Mouse (Mus musculus): ENCODE measurements around the gene Mmp1b.

- TF ChIP-seq CTCF (IDR thresholded peaks at IDR 0.05; ENCODE audit: control insufficient read depth, insufficient read depth, insufficient read length) (no peak), MYOD1 (IDR thresholded peaks at IDR 0.05; ENCODE audit: control insufficient read depth, insufficient read length, low read depth) (no peak), MAX (IDR thresholded peaks at IDR 0.05) (no peak), CEBPB (IDR thresholded peaks at IDR 0.05; ENCODE audit: low read depth) (no peak), MYOG (IDR thresholded peaks at IDR 0.05; ENCODE audit: control insufficient read depth, extremely low read depth, insufficient read length) (no peak)
Measured at GRCm38 (mm10) chr9:7354535-7354934, 33.3 kb downstream of the Mmp1b start.
